Mouse (Mus musculus) cerebellum, postnatal 14 days (tissue): Measurements from ENCODE around the gene Cox19.

Experiments used
- DNase-seq, 2 experiments: peaks; one replicate each; pipeline ENCODE4 v3.0.0; 2021; ENCODE audit warnings: mixed read lengths in 2 of 2

Gene Cox19

DNA sequence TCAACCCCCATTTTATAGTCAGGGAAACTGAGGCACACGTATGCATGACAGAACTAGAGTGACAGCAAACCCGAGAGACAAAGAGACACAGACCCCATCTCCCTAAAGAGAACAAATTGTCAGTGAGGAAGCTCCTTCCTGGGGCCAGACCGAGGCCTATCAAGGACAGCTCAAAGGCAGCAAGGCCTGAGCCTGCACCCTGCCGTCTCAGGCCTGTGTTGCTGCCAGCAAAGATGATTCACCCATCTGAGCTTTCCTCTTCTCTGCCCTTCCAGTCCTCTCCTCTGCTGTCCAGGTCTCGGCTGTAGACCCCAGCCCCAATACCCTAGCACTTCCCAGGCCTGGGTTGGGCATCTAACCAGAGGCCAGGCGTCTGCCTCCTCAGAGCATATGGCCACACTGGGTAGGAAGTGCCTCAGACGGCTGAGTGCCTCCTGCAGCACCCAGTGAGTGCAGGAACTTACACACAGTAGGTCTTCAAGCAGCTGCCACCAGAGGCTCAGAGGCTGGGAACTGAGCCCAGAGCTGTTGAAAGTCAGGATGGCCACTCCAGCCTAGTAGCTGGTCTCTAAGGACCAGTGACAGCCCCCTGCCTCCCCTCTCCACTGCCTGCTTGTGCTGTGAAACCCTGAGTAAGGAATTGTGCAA, 24.1 kb downstream of the Cox19 start:
- DNase-seq = no peak

DNA sequence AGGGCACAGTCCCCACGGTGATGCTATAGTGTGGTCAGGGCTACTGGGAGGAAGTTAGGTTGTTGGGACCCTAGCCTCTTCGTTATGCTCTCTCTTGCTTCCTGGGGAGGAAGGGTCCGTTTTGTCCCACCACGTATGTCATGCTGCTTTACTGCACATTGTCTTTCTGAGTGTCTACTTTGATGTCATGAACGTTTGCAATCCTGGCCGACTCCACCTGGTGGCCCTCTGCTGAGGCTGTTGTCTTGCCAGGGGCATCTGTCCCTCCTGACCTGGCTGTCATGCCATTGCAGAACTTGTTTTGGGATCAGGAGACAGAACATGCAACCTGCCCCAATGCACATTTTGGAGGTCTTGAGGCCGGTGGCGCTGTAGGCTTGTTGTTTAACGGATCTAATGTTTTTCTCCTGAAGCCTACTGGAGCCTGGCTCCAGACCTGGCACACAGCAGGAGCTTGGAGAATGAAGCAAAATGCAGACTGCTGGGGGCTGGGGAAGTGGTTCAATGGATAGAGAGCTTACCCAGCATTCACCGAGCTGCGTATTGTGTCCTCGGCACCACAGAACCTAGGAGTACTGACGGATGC, 25.0 kb downstream of the Cox19 start:
- peak; percentile 47 to 62 for DNase-seq

DNA sequence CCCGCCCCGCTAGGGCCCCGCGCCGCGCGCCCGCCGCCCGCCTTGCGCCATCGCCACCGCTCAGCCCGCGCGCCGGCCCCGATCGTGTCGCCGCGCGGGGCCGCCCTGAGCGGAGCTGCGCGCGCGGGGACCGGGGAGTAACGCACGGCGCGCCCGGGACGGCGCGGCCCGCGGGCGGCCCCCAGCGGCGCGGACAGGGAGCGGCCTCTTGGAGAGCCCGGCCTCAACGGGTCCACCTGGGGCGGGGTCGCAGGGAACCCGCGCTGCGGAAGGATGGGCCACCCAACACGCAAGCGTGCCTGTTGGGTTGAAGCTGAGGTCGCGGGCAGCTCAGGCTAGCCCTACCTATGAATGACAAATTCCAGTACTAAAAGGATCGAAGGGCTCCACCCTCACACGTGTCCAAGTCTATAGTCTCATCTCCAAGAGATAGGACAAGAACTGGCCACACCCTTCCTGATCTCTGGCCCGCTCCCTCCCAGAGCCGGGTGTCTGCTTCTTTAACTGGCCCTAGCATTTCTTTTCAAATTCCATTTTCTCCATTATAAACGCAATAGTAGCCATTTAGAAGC, 25.7 kb downstream of the Cox19 start, which contains the start of gene Adap1:
Gene Adap1 (minus strand): TSS at position 228 of the 572 bp plus-strand sequence.
- DNase-seq = peak; percentile 71 to 80

GRCm38 (mm10) chr5:139324691-139325394, 26.4 kb downstream of the Cox19 start:
- peak; percentile 85 to 89 for DNase-seq

DNA sequence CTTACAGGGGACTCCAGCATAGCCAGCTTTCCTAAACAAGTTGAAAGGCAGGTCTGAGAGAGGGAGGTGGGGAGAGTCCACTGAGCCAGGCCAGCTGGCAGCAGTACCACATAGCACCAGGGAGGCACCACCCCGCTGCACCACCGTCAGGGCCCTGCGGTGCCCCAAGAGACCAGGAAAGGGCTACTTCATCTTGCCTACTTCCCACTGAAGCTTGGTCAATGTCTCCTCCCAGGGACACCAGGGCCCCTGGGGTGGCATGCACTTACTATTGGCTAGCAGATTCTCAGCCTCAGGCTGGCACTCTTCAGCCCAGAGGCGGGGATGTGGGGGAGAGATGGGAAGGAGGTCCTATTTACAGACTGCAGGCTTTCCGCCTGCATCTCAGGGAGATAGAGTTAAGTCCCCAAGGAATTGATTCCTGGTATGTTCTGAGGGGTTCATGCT, 27.1 kb downstream of the Cox19 start:
- peak; percentile 60 to 65 for DNase-seq

DNA sequence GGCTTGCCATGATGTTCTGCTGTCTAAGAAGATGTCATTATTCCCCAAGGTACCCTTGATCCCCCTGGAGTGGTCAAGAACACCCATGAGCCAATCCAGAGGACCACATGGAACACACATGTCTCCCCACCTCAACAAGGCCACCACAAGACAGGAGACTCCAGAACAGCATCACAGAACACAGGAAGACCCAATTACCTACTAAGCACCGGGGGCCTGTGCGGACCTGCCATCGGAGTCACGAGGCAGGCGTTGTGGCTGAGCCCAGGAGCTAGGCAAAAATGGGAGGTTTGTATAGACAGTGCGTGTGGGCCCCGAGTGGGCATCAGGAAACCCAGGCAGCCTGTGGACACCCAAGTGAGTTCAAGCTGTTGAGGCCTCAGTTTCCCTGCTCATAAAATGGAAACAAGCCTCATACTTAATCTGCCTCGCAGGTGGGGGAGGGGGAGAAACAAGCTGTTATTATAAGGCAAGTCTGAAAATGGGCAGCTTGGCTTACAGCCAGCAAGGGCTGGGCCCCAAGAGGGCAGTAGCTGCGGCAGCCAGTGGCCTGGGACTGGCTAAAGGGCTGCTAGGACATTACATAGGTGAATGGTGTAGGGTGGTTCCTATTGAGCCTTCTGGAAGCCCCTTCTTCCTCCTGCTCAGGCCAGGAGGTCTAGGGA, 27.8 kb downstream of the Cox19 start:
- peak; percentile 70 for DNase-seq

DNA sequence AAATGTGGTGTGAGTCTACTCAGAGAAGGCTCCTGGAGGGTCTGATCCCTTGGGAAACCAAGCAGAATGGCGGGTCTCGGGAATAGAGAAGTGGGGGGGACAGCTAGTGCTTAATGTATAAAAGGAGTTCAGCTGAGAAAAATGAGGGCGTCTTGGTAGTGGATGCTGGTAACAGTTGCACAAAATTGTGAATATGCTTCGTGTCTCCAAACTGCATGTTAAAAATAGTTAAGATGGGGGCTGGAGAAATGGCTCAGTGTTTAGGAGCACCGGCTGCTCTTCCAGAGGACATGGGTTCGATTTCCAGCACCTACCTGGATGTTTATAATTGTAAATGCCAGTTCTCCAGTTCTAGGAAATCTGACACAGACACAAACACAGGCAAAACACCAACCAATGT, 29.9 kb downstream of the Cox19 start:
- DNase-seq = no peak

DNA sequence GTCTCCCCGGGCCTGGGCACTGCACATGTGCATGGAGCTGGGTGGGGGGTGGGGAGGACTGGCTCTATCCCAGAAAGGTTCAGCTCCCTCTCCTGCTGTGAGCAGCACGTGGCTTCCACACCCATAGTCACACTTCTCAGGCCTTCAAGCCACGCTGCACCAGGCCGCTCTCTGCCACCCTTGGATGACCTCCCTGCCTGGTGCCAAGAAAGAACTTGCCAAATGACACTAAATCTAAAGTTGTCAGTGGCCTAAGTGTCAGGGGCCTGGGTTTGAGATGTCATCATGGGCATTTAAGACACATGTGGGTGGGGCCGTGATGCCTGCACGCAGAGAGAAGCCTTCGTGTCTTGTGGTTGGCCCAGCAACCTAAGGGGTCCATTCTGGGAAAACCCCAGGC, 30.8 kb downstream of the Cox19 start:
- no peak for DNase-seq

DNA sequence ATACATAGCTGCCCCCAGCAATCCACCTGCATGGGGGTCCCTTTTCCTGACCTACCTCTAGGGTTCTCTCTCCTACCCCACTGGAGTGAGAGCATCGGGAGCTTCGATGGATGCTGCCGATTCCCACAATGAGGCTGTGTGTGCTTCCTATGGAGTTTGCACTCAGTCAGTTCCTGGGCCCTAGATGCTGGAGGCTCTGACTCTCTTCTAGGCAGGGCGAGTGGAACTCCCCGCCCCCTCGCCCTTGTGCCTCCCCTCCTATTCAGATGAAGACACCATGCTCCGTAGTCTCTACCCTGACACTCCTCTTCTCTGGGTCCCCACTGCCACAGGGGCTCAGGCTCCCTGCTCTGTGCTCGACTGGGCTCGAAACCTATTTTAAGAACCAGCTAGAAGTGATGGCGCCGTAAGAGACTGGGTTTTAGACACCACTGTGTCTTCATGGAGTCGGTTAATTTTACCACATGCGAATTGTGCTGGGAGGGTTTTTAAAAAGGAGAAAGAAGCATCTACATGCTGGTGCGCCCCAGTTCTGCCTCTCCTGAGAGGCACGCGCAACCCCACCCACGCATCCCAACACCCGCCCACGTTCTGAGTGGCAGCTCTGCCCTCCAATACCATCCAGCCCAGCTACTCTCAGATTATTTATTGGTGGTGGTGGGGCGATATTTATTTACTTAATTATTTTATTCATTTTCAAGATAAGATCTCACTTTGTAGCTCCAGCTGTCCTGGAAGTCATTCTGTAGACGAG, 33.3 kb downstream of the Cox19 start:
- peak in 1 of 2 experiments; percentile 42 for DNase-seq

DNA sequence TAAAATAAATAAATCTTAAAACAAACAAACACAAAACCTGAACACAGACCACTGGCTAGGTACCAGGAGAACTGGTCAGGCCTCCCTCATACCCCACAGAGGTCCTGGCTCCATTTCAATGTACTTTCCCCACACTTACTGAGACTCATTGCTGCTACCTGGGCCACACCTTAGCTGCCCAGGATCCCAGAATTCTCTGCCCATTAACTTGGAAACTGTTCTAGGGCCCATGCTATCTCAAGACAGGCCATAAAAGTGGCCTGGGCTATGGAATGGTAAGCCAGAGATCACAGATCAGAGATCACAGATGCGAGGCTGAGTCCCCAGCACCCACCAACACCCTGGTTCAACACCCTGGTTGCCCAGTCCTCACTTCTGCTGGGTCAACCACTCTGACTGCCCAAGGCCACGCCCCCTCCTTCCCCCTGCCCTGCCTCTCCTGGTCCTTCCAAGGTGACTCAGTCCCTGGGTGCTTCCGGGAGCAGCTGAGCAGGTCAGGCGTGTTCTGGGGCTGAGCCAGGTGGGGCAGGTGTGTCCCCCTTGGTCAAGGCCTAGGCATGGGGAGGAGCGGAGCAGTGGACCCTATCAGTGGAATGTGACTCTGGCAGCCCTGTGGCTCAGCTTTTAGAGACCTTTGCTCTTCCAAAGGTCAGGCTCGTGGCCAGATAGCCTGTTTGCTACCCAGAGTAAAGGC, 34.1 kb downstream of the Cox19 start:
- DNase-seq = no peak

DNA sequence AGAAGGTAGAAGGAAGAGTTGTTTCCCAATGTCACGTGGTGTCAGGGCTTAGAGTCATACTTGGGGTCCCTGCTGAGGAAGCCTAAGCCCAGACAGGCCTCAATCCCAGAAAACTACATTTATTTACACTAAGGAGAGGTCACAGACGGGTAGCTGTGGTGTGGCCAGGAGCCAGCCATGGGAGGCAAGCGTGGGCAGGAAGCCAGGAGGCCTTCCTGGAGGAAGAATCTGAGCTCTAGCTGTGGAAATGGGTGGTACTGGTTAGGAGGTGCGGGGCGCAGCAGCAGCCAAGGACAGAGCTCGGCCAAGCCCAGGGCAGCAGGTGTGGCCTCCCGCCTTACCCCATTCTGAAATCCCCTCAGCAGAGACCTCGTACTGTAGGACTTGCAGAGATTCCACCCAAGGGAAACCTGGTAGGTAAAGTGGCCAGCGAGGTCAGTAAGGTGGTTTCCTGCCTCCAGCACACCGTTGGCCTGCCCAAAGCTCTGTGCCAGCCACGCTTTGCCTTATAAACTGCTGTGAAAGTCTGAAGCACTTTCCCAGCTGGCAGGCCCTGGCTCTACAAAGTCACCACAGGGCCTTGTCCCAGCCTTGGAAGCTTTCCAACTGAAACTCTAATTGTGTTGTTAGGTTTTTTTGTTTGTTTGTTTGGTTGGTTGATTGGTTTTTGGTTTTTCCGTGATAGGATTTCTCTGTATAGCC, 36.1 kb downstream of the Cox19 start:
- DNase-seq = no peak

DNA sequence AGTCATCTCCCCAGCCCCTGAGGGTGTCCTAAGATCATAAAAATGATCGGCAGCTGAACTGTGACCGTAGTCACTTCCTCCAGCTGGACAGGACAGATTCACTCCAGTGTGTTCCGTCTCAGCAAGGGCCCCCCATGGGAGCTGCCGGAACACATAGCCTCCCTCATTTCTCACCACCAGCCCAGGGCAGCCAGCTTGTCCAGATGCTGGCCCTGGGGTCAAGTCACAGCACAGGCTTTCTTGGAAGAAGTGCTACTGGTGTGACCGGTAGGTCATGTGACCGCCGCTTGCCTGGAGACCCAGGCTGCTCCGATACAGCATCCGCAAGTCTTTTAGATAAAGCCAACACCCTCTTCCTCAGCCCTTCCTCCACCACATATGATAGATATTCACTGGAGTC, 37.7 kb downstream of the Cox19 start:
- DNase-seq = no peak

DNA sequence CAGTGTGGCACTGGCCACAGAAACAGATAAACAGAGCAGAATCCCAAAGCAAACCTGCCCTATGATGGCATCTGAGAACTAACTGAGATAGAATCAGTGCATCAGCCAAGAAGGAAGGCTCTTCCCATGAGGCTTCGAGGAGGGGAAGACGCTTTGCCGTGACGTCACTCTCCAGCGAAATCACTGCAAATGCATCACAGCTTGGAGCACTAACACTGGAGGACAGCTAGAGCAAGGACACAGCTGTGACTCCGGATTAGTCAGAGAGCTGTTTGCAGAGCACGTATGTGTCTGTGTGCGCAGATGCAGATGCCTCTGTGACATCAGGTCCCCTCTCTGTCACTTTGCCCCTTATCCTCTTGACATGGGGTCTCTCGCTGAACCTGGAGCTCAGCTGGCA, 39.4 kb downstream of the Cox19 start:
- no peak for DNase-seq

DNA sequence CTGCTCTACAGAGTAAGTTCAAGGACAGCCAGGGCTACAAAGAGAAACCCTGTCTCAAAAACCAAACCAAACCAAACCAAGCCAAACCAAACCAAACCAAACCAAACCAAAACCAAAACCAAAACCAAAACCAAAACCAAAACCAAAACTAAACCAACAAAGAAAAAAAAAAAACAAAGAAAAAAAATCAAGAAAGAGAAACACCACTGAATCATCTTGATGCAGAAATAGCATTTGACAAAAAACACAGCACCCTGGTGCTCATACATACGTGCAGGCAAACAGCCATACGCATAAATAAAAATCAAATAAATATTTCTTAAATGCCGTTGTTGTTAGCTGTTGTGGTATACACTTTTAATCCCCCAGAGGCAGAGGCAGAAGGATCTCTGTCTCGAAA, 40.7 kb downstream of the Cox19 start:
- no peak for DNase-seq

GRCm38 (mm10) chr5:139309946-139310345, 41.3 kb downstream of the Cox19 start:
- DNase-seq = no peak

GRCm38 (mm10) chr5:139303646-139304061, 47.6 kb downstream of the Cox19 start:
- no peak for DNase-seq

- DNase-seq = no peak
Observed at GRCm38 (mm10) chr5:139302101-139302500, 49.1 kb downstream of the Cox19 start.

DNA sequence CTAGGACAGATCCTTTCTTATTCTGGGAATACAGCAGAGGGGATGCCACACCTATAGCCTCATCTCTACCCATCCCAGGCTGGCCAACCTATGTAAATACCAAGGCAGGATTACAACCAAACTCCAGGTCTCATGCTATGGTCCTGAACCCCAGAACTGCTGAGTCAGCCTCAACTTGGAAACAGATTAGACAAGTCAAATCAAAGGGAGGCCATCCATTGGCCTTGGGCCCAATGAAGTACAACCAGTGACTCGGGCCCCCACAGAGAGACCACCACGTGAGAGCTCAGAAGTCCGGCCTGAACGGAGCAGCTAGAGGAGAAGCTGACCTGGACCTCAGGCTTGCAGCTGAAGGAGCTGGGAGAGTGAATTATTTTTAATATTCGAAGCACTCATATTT, 53.5 kb downstream of the Cox19 start:
- DNase-seq = no peak

GRCm38 (mm10) chr5:139297092-139297491, 54.1 kb downstream of the Cox19 start:
- DNase-seq = no peak

DNA sequence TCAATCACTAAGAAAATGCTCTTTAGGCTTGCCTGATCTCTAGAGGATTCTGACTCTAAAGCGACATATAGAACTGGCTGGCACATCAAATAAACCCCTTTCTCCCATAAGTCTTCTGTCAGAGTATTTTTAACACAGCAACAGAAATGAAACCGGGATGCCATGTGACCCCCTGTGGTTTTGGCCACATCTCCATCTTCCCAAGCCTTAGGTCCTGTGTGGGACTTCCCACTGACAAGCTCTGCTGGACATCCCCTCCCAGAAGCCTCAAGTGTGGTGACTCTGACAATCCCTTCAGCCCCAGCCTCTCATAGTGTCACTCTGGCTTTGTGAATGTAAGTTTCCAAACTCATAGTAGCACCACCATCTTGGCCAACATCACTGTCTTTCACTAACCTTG, 57.1 kb downstream of the Cox19 start:
- no peak for DNase-seq
